Mouse (Mus musculus) brain, embryonic 18.5 days (tissue): Measurements from ENCODE around the gene Ube2r2.

Experiments
- DNase-seq: peaks from one replicate; pipeline ENCODE4 v3.0.0-alpha.2; 2012; ENCODE audit warnings: low read depth, low spot score

The Ube2r2 gene

DNA sequence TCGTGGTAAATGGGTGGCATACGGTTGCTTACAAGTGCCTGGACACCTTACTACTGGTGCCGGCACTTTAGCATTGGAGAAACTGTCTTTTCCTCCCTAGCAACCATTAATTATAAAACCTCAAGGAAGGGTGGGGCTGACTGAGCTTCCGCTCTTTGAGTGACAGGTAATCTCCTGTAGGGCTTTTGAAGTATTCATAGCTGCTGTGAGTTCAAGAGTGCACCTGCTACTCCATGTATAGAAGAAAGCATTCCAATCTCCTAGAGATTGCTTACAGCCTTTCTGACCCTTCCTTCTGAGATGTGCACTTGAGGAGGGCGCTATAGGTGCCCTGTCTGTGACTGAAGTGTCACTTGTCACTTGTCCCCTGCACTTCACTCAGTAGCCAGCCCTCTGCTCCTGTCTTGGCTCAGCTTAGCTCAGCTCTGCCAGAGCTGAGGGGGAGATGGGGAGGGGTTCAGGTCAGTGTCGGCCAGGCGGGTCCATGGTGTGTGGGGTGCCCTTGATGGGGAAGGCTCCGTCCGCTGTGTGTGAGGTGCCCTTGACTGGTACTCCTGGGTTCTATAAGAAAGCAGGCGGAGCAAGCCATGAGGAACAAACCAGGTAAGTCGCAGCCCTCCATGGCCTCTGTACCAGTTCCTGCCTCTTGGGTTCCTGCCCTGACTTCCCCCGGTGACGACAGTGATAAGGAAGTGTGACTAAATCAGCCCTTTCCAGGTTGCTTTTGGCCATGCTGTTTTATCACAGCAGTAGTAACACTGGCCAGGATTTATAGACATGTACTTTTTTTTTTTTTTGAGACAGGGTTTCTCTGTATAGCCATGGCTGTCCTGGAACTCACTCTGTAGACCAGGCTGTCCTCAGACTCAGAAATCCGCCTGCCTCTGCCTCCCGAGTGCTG is 44.5 kb downstream of the Ube2r2 start:
- DNase-seq, result no peak

DNA sequence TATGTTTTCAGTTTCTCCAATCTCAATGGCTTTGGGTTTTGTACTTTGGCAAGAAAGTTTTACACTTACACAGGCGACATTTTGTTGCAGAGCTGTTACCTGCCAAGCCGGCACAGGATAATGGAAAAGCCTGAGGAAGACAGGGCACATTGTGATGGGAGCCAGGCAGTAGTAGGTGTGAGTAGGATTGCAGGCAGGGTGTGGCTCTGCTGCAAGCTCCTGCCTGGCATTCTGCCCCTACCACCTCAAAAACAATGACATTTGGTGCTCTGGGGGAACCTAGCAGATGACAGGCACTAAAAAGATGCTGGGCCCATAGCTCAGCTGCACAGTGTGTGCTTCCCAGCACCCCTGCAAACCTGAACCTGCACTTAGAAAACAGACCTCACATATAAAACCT is 54.3 kb downstream of the Ube2r2 start:
- DNase-seq, result no peak

DNA sequence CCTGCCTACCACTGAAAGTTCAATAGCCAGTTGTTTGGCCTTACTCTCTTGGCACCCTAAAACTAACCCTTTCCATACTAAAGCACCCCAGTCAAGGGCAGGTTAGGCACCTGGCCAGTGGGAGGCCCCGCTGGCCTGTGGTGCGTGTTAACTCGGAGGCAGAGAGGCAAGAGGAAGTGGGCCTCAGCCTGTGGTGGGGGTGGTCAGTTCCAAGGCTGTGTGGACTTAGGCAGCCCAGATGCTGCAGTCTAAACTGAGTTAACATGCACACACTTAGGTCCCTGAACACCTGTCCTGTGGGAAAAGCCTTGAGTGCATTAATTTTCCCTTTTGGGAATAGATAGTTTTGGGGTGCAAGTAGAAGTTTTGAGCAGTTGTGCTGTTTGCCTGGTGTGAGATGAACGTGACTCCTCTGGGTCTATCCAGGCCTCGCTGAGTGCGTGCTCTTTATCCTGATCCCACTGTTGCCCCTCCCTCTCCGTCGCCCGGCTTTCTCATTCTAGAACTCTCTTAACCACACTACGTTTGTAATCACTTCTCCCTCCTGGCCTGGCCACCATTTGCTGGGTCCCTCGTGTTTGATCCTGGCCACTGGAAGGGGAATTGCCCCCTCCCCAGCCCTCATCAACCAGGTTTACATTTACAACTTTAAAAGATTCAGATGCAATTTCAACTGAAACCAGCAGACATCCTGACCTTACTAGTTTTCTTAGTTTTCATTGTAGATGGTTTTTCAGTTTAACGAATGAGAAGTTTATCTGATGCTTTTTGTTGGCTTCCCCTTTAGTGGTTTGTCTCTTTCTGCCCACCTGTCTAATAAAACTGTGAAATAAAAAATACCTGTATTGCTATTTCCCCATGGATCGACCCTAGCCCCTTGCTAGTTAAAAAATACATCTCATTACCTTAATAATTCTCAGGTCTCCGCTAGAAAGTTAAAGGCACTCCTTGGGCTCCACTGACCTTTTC is 57.3 kb downstream of the Ube2r2 start:
- no peak for DNase-seq

DNA sequence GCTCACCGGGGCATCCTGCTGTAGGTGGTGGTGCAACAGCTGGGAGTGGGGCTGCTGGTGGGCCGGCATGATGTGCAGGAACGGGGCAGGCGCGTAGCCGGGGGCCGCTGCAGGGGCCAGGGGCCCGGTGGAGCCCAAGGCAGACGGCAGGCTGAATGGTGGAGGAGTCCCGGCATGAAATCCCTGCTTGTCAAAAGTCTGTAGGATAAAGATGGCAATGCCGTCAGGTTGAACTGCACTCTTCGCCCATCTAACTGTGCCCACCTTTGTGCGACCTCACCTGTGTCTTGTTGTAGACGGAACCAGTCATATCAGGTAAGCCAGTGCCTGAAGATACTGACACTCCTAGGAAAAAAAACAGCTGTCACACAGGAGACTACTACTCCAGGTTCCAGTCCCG is 59.8 kb downstream of the Ube2r2 start:
- no peak for DNase-seq

DNA sequence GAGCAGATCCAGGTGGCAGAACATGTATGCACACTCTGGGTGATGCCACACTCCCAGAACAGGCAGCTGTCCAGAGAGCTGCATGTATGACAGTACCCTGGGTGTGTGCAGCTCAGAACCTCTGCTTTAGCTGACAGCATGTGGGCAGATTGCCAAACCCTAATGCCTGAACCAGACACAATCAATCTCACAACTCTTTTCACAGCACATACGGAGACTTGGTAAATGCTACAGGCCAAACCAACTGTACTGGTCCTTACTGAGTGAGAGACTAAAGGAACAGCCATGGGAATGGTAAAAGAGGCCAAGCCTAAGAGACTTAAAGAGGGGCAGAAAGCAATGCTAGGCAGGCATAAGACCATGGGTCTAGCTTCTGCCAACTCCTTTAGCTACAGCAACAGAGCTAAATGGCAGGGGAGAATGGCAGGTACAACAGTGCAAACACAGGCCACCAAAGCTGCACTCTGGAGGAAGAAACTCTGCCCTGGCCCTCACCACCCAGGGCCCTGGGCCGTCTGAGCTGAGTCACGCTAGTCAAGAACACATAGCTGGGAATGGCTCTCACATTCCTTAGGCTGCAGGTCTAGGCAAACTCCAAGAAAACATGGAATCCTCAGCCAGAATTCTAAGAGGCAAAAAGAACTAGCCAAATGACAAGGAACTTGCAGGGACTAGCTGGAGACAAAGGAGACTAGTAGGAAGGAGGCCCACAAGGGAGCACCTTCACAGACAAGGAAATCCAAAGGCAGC is 61.5 kb downstream of the Ube2r2 start:
- DNase-seq, result no peak

DNA sequence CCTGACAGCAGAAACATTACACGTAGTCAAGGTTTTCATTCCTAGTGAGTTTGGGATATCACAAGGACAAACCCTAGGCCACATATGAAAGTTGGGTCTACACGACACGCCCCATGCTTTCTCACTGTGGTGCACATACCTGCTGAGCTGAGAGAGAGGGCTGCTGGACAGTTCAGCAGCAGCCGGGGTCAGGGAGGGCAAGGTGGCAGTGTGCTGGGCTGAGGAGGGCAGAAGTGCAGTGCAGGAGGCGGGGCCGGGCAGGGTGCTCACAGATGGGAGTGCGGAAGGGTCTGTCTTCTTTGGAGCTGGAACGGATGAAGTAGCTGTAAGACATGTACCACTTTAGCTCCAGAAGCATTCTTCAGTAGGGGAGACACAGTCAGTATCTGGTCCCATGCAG is 66.6 kb downstream of the Ube2r2 start:
- DNase-seq, result no peak

DNA sequence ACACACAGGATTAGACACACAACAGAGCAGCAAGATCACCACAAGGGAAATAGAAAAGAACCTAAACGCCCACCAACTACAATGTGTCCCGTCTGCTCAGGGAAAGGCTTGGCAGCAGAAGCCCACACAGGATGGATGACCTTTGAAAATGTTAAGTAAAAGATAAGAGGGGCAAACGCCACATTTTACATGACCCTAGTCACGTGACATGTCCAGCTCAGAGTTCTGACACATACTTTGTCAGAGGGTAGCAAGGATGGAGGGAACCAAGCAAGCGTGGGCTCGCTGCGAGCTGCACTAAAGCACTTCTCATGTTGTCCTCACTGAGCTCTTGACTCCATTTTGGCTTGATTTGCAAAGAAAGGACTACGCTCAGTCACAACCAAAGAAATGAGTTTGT is 70.2 kb downstream of the Ube2r2 start:
- no peak for DNase-seq

DNA sequence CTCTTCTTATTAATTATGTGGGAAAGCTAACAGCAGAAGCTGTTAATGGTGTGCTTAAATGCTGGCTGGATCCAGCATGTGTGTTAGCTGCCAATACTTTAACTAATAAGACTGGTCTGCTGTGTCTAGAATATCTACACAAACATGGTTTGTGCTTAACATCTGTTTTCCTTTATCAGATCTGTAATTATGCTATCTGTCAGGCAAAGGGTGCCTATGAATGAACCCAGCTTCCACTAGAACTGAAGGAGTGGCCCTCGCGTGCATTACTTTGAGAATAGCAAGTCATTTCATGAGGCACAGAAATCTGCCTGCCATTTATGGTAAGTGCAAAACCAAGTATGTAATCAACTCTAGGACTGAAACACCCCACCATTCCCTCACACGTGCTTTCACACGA is 72.5 kb downstream of the Ube2r2 start:
- no peak for DNase-seq

DNA sequence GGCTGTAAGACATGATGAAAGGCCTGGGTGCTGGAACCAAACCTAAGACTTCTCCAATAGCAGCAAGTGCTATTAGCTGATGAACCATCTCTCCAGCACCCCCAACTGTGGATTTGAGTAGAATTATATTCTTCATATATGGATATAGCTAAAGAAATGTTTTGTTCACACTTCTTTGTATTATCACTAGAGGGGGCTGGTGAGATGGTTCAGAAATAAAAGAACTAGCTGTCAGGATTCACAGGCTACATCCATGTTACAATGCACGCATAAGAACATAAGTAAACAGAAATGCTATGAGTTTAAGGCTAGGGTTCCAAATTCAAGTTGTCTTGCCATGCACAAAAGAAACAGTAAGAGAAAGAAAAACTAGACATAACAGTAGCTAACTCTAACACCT is 89.9 kb downstream of the Ube2r2 start:
- no peak for DNase-seq

DNA sequence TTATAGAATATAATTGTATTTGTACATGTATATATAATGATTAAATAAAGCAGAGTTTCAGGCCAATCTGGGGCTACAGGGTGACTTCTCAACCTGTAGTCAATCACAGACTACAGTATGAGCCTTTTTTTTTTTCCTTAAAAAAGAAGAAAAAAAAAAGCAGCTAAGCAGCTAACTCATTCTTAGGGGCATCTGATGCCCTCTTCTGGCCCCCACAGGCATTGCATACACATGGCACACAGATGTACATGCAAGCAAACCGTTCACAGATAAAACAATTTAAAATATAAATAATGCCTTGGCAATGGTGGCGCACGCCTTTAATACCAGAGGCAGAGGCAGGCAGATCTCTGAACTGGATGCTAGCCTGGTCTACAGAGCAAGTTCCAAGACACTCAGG is 90.8 kb downstream of the Ube2r2 start:
- DNase-seq, result no peak

DNA sequence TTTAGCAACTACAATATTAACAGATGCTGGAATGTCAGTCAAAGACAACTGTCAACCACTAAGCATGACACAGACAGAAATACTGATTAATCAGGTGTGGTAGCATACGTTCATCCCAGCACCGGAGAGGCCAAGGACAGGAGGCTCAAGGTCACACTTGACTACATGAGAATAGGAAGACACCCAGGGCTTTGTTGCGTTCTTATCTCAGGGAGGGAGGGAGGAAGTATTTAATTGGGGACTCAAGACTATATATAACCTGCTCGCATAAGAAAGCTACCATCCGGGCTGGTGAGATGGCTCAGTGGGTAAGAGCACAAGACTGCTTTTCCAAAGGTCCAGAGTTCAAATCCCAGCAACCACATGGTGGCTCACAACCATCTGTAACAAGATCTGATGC is 100.1 kb downstream of the Ube2r2 start:
- DNase-seq, result no peak

DNA sequence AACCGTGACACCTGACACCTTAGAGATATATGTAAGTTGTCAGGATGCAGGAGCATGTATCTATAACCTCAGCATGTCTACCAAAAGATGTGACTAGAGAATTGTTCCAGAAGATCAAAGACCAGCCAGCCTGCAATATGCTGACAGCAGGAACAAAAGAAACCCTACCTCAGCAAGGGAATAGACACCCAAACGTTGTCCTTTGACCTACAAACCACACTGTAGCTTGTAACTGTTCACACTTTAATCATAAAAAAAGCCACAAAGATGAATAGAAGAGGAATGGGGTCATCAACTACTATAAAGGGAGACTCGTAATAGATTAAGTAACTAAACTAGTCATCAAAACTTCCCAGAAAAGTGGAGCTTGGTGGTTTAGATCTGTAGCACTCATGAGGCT is 105.4 kb downstream of the Ube2r2 start:
- DNase-seq, result no peak
